Mouse (Mus musculus) testis, adult 10 weeks (tissue): Measurements from ENCODE around the gene Clec4b2. TPM values are rescaled to one million over a fixed set of nuclear protein-coding genes. Genes with fewer than 3 reads are reported as not detected.

Experiments used
- polyA plus RNA-seq: library from polyadenylated mRNA; stranded (reverse); fragments of 350-450 nt; fragmentation: Illumina TruSeq; extraction: RNeasy Lipid Tissue Mini Kit (QIAGEN cat#74804); gene quantifications from one replicate; pipeline ENCODE4 v1.2.3, GENCODE M21; 2014; ENCODE audit warnings: low read depth, low replicate concordance

The Clec4b2 gene
- not detected for polyA plus RNA-seq

GRCm38 (mm10) chr6:123172593-123172992 lies at the start of gene Clec4b2:
TSS of gene Clec4b2 (plus strand) at chr6:123172893.

GRCm38 (mm10) chr6:123229644-123230043 lies 57.0 kb downstream of the Clec4b2 start, which contains the start of gene Clec4n:
TSS of gene Clec4n (plus strand) at chr6:123229843.

Other genes starting within 250 kb of the Clec4b2 start
- gene Clec4a3, start 220.4 kb upstream of the Clec4b2 start, polyA plus RNA-seq, result 2.5 TPM
- gene Clec4a4, start 182.5 kb upstream of the Clec4b2 start, polyA plus RNA-seq, result 0.91 TPM
- gene Clec4b1, start 122.9 kb upstream of the Clec4b2 start, polyA plus RNA-seq, result 0.64 TPM
- gene Clec4a2, start 66.5 kb upstream of the Clec4b2 start, polyA plus RNA-seq, result 11.9 TPM
- gene Clec4n, start 57.0 kb downstream of the Clec4b2 start, polyA plus RNA-seq, result 4.0 TPM
- gene Clec4d, start 89.2 kb downstream of the Clec4b2 start, polyA plus RNA-seq, result not detected
- not detected for gene Clec4e, start 117.0 kb downstream of the Clec4b2 start, polyA plus RNA-seq
- gene Vmn2r19, start 135.4 kb downstream of the Clec4b2 start, polyA plus RNA-seq, result 0.31 TPM
- gene Vmn2r20, start 245.2 kb downstream of the Clec4b2 start, polyA plus RNA-seq, result 0.01 TPM